Mouse (Mus musculus): ENCODE data around the gene Slc25a34.

Gene Slc25a34

GRCm38 (mm10) chr4:141623666-141624065 is at the start of gene Slc25a34:
Slc25a34 (minus strand) TSS chr4:141623821.
- no peak for DNase-seq (ENCODE audit: low spot score)

GRCm38 (mm10) chr4:141672325-141672724 is 48.7 kb upstream of the Slc25a34 start:
- no peak for DNase-seq (ENCODE audit: low spot score)

- DNase-seq (ENCODE audit: low spot score) = no peak
Measured at GRCm38 (mm10) chr4:141671389-141671788, 47.8 kb upstream of the Slc25a34 start.

- DNase-seq (ENCODE audit: low spot score) = no peak
Measured at GRCm38 (mm10) chr4:141669898-141670712, 46.5 kb upstream of the Slc25a34 start.

GRCm38 (mm10) chr4:141664799-141665198 is 41.2 kb upstream of the Slc25a34 start, which contains the start of gene Plekhm2:
Plekhm2 (minus strand) TSS chr4:141664899.
- DNase-seq (ENCODE audit: low spot score) = no peak

- DNase-seq (ENCODE audit: low spot score) = peak; percentile 62
Measured at GRCm38 (mm10) chr4:141664011-141664745, 40.6 kb upstream of the Slc25a34 start.

- DNase-seq (ENCODE audit: low spot score) = no peak
Measured at GRCm38 (mm10) chr4:141663122-141663931, 39.7 kb upstream of the Slc25a34 start.

- DNase-seq (ENCODE audit: low spot score) = no peak
Measured at GRCm38 (mm10) chr4:141660884-141661283, 37.3 kb upstream of the Slc25a34 start.

- DNase-seq (ENCODE audit: low spot score) = no peak
Measured at GRCm38 (mm10) chr4:141659739-141660138, 36.1 kb upstream of the Slc25a34 start.

- no peak for DNase-seq (ENCODE audit: low spot score)
Measured at GRCm38 (mm10) chr4:141658846-141659484, 35.3 kb upstream of the Slc25a34 start.

GRCm38 (mm10) chr4:141656932-141657331 is 33.3 kb upstream of the Slc25a34 start:
- no peak for DNase-seq (ENCODE audit: low spot score)

- no peak for DNase-seq (ENCODE audit: low spot score)
Measured at GRCm38 (mm10) chr4:141655908-141656608, 32.4 kb upstream of the Slc25a34 start.

GRCm38 (mm10) chr4:141654509-141654908 is 30.9 kb upstream of the Slc25a34 start:
- DNase-seq (ENCODE audit: low spot score) = no peak

GRCm38 (mm10) chr4:141653813-141654212 is 30.2 kb upstream of the Slc25a34 start:
- no peak for DNase-seq (ENCODE audit: low spot score)

- DNase-seq (ENCODE audit: low spot score) = no peak
Measured at GRCm38 (mm10) chr4:141653044-141653443, 29.4 kb upstream of the Slc25a34 start.

- DNase-seq (ENCODE audit: low spot score) = no peak
Measured at GRCm38 (mm10) chr4:141651944-141652343, 28.3 kb upstream of the Slc25a34 start.

GRCm38 (mm10) chr4:141651286-141651685 is 27.7 kb upstream of the Slc25a34 start:
- no peak for DNase-seq (ENCODE audit: low spot score)

- DNase-seq (ENCODE audit: low spot score) = no peak
Measured at GRCm38 (mm10) chr4:141649244-141649643, 25.6 kb upstream of the Slc25a34 start.

GRCm38 (mm10) chr4:141648262-141648661 is 24.6 kb upstream of the Slc25a34 start:
- DNase-seq (ENCODE audit: low spot score) = no peak

- DNase-seq (ENCODE audit: low spot score) = no peak
Measured at GRCm38 (mm10) chr4:141647187-141647586, 23.6 kb upstream of the Slc25a34 start.

GRCm38 (mm10) chr4:141645988-141646387 is 22.4 kb upstream of the Slc25a34 start:
- no peak for DNase-seq (ENCODE audit: low spot score)
